Mouse (Mus musculus) lung, adult 2 months (tissue): Measurements from ENCODE around the gene Nrp2.

Source experiments
- CTCF ChIP-seq: fragments of 200-500 bp; IDR thresholded peaks from 2 replicates; pipeline ENCODE4 v1.5.1; 2011; ENCODE audit warnings: mild to moderate bottlenecking, low read length, control low read depth; ENCODE audit not compliant: insufficient read depth
- POLR2A ChIP-seq: fragments of 200-500 bp; IDR thresholded peaks from 2 replicates; pipeline ENCODE4 v1.6.1; 2011; ENCODE audit warnings: low read depth, mild to moderate bottlenecking, control low read depth, low read length, borderline replicate concordance; ENCODE audit errors: extremely low read depth

DNA sequence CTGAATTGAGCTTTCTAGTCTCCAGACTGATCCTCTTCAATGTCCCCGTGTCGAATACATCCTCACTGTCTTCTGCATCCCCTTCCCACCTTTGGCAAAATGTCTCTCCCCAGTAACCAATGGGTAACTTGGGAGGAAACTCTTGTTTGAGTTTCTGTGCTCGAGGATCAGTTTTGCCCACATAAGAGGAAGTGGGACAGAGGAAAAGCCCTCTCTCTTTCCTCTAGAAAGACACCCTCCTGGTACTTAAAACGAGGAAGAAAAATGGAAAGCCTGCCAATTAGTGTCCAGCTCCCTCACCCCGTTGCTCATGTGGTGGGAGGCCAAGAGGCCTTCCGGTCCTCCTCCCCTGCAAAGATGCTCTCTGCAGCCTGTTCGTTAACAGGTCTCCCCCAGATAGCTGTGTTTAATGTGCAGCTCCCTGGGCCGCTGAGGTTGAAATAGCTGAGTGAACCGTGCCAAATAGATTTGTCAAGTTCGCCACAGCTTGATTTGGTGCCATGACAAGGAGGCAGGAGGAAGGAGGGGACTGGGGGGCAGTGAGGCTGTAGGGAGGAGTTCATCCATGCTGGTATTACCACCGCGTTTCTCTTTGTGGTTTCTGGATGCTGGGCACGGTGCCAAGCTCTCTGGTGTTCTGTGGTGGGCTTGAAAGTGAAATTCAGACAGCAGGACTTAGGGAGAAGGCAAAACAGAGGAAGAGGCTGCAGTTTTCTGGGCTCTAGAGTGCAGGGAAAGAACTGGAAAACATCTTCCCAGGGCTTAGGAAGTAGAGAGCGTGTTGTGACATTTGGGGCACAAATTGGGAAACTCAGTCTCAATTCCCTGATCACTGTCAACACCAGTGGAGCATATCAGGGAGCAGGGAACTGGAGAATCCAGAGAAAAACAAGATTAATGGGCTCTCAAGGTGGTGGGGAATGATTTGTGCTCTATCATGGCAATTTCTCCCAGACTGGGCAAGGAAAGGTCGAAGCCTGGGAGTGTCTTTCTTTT, 48.2 kb downstream of the Nrp2 start:
- TF ChIP-seq CTCF (no peak), POLR2A (no peak)
